8 mouse cellular contexts compared by ENCODE assay signal in genomic region chr4:136282621-136283480, GRCm38 (mm10). TPM values are rescaled to one million over a fixed set of nuclear protein-coding genes. Genes with fewer than 3 reads are reported as not detected.
DNase-seq lines count a peak whose midpoint lies in the region; ATAC-seq and TF ChIP-seq lines count a peak whose summit lies in the region.

No protein-coding gene starts in this region.

- TF ChIP-seq CTCF in lung, adult 2 months (IDR thresholded peaks at IDR 0.05; ENCODE audit: insufficient read depth, low read length): no peak
- no peak for TF ChIP-seq CTCF in stomach, postnatal 0 days (IDR thresholded peaks at IDR 0.05; ENCODE audit: low read depth)

- TF ChIP-seq POLR2A in lung, adult 2 months (IDR thresholded peaks at IDR 0.05; ENCODE audit: borderline replicate concordance, extremely low read depth, low read depth, low read length): peak; percentile 20; the same call in 1 of the 2 replicates

- H3K9ac ChIP-seq in embryonic facial prominence, embryonic 15.5 days: no peak overlapping the region
- H3K9ac ChIP-seq in hindbrain, embryonic 11.5 days (ENCODE audit: low read depth, low read length): peak overlapping the region; percentile 16; the same call in 1 of the 2 replicates
- H3K9ac ChIP-seq in stomach, postnatal 0 days (ENCODE audit: low read length): peak overlapping the region; percentile 55

- no peaks in the 10 kb centered on the region for H3K27me3 ChIP-seq in embryonic facial prominence, embryonic 15.5 days
- H3K27me3 ChIP-seq in hindbrain, embryonic 11.5 days (ENCODE audit: control insufficient read depth, insufficient read depth, low read length): no peaks in the 10 kb centered on the region
- H3K27me3 ChIP-seq in stomach, postnatal 0 days (ENCODE audit: control insufficient read depth, insufficient read depth, low read length): no peaks in the 10 kb centered on the region

- TF ChIP-seq EP300 in stomach, postnatal 0 days (optimal IDR thresholded peaks at IDR 0.05): no peak

- WGBS in embryonic facial prominence, embryonic 15.5 days: 43% methylated on average over 10 of the region's 10 CpGs
- 28% methylated on average over 10 of the region's 10 CpGs for WGBS in hindbrain, embryonic 11.5 days
- 29% methylated on average over 10 of the region's 10 CpGs for WGBS in lung, adult 2 months
- WGBS in stomach, postnatal 0 days: 27% methylated on average over 10 of the region's 10 CpGs

- H3K9me3 ChIP-seq in embryonic facial prominence, embryonic 15.5 days (replicated peaks): no peaks in the 10 kb centered on the region
- H3K9me3 ChIP-seq in hindbrain, embryonic 11.5 days (ENCODE audit: control insufficient read depth, low read length): no peaks in the 10 kb centered on the region
- H3K9me3 ChIP-seq in stomach, postnatal 0 days (ENCODE audit: control insufficient read depth, low read length): no peaks in the 10 kb centered on the region

- DNase-seq in adipocyte (ENCODE audit: low spot score): peak; percentile 32
- DNase-seq in hindbrain, embryonic 11.5 days (ENCODE audit: low spot score): peak; percentile 60
- DNase-seq in lung, adult 2 months: peak; percentile 17
- peak; percentile 40 for DNase-seq in stomach, postnatal 0 days (ENCODE audit: low spot score)
- no peak for DNase-seq in c-Kit-positive CD71-positive TER-119-positive erythroid progenitor cells, embryonic 14.5 days (ENCODE audit: low spot score)
- no peak for DNase-seq in cerebellum, postnatal 36 days
- DNase-seq in cerebellum, postnatal 14 days: no peak

- ATAC-seq in embryonic facial prominence, embryonic 15.5 days (ENCODE audit: insufficient number of reproducible peaks, low FRiP score, low TSS enrichment, low read depth): no peak
- no peak for ATAC-seq in hindbrain, embryonic 11.5 days (ENCODE audit: low FRiP score)
- ATAC-seq in stomach, postnatal 0 days (ENCODE audit: low FRiP score, low TSS enrichment): no peak

- peaks cover 9% of the 10 kb centered on the region for H3K36me3 ChIP-seq in embryonic facial prominence, embryonic 15.5 days
- H3K36me3 ChIP-seq in hindbrain, embryonic 11.5 days (ENCODE audit: control insufficient read depth, insufficient read depth, low read length): no peaks in the 10 kb centered on the region
- 0 out of 2 replicates have a peak, but pooled peaks cover 5% of the 10 kb centered on the region for H3K36me3 ChIP-seq in stomach, postnatal 0 days (ENCODE audit: control insufficient read depth, insufficient read depth, low read length)

- H3K4me3 ChIP-seq in embryonic facial prominence, embryonic 15.5 days (replicated peaks): no peak overlapping the region
- no peak overlapping the region for H3K4me3 ChIP-seq in hindbrain, embryonic 11.5 days (ENCODE audit: low read depth, low read length)
- H3K4me3 ChIP-seq in lung, adult 2 months (replicated peaks; ENCODE audit: extremely low read depth, low read depth, low read length): no peak overlapping the region
- H3K4me3 ChIP-seq in stomach, postnatal 0 days (ENCODE audit: low read depth, low read length): no peak overlapping the region

- H3K4me2 ChIP-seq in embryonic facial prominence, embryonic 15.5 days (replicated peaks): no peak overlapping the region
- H3K4me2 ChIP-seq in hindbrain, embryonic 11.5 days (replicated peaks; ENCODE audit: low read depth, low read length): no peak overlapping the region
- 0 out of 2 replicates have a peak overlapping the region, but pooled peaks have one; percentile 2 for H3K4me2 ChIP-seq in stomach, postnatal 0 days (replicated peaks; ENCODE audit: low read depth)

- peaks cover 34% of the 10 kb centered on the region for H3K4me1 ChIP-seq in embryonic facial prominence, embryonic 15.5 days
- peaks cover 10% of the 10 kb centered on the region; the same call in 1 of the 2 replicates for H3K4me1 ChIP-seq in hindbrain, embryonic 11.5 days (replicated peaks; ENCODE audit: control insufficient read depth, insufficient read depth, low read length)
- H3K4me1 ChIP-seq in lung, adult 2 months (ENCODE audit: control insufficient read depth, insufficient read depth, low read length): peaks cover 18% of the 10 kb centered on the region
- H3K4me1 ChIP-seq in stomach, postnatal 0 days (replicated peaks; ENCODE audit: control insufficient read depth, insufficient read depth): peaks cover 2% of the 10 kb centered on the region

- H3K27ac ChIP-seq in embryonic facial prominence, embryonic 15.5 days (replicated peaks): peak overlapping the region; percentile 98
- H3K27ac ChIP-seq in hindbrain, embryonic 11.5 days (ENCODE audit: low read depth, low read length): no peak overlapping the region
- H3K27ac ChIP-seq in stomach, postnatal 0 days (replicated peaks): peak overlapping the region; percentile 95

RNA-seq across cellular contexts. Expression of gene Zfp46, which starts 1.6 kb away (rescaled TPM):
- 25.0 and 25.5 TPM in 2 replicates for polyA plus RNA-seq in embryonic facial prominence, embryonic 15.5 days (2015; fragmentation: Nextera tagmentation; extraction: Ambion mirVana)
- polyA plus RNA-seq in hindbrain, embryonic 11.5 days (2014; fragmentation: Nextera tagmentation; extraction: Ambion mirVana): 26.2 and 33.1 TPM in 2 replicates
- 20.4 and 33.4 TPM in 2 replicates for polyA plus RNA-seq in lung, adult 2 months (2012; rRNA removed)
- polyA plus RNA-seq in stomach, postnatal 0 days (2015; fragmentation: Nextera tagmentation; extraction: Ambion mirVana): 8.8 and 9.0 TPM in 2 replicates

RNA-seq across cellular contexts. Expression of gene Hnrnpr, which starts 27.9 kb away (rescaled TPM):
- polyA plus RNA-seq in embryonic facial prominence, embryonic 15.5 days (2015; fragmentation: Nextera tagmentation; extraction: Ambion mirVana): 153 and 159 TPM in 2 replicates
- polyA plus RNA-seq in hindbrain, embryonic 11.5 days (2014; fragmentation: Nextera tagmentation; extraction: Ambion mirVana): 194 and 200 TPM in 2 replicates
- 10.0 and 18.3 TPM in 2 replicates for polyA plus RNA-seq in lung, adult 2 months (2012; rRNA removed)
- 54.2 and 54.8 TPM in 2 replicates for polyA plus RNA-seq in stomach, postnatal 0 days (2015; fragmentation: Nextera tagmentation; extraction: Ambion mirVana)

RNA-seq across cellular contexts. Expression of gene Tcea3, which starts 35.3 kb away (rescaled TPM):
- polyA plus RNA-seq in embryonic facial prominence, embryonic 15.5 days (2015; fragmentation: Nextera tagmentation; extraction: Ambion mirVana): 19.2 and 20.7 TPM in 2 replicates
- 3.1 and 5.2 TPM in 2 replicates for polyA plus RNA-seq in hindbrain, embryonic 11.5 days (2014; fragmentation: Nextera tagmentation; extraction: Ambion mirVana)
- polyA plus RNA-seq in lung, adult 2 months (2012; rRNA removed): 7.0 and 13.3 TPM in 2 replicates
- 31.1 and 35.0 TPM in 2 replicates for polyA plus RNA-seq in stomach, postnatal 0 days (2015; fragmentation: Nextera tagmentation; extraction: Ambion mirVana)

Comparison
In these comparisons a context has a peak if more than half of its experiments do, and no peak if none do; other contexts are left out.
1. DNase-seq: peak in adipocyte (single experiment), hindbrain, embryonic 11.5 days (single experiment), lung, adult 2 months (single experiment) and stomach, postnatal 0 days (single experiment); none in c-Kit-positive CD71-positive TER-119-positive erythroid progenitor cells, embryonic 14.5 days (single experiment), cerebellum, postnatal 36 days (0 of 2) and cerebellum, postnatal 14 days (0 of 2).